Mouse (Mus musculus) liver, adult 2 months (tissue): ENCODE measurements around the gene Tti1.

Experiments used
- CTCF ChIP-seq: fragments of 200-500 bp; IDR thresholded peaks from 2 replicates; pipeline ENCODE4 v1.5.1; 2011; ENCODE audit warnings: low read depth, low read length, control low read depth
- POLR2A ChIP-seq: fragments of 200-500 bp; IDR thresholded peaks from 2 replicates; pipeline ENCODE4 v1.6.1; 2011; ENCODE audit warnings: low read length, control low read depth; ENCODE audit not compliant: insufficient read depth; ENCODE audit errors: extremely low read depth

DNA sequence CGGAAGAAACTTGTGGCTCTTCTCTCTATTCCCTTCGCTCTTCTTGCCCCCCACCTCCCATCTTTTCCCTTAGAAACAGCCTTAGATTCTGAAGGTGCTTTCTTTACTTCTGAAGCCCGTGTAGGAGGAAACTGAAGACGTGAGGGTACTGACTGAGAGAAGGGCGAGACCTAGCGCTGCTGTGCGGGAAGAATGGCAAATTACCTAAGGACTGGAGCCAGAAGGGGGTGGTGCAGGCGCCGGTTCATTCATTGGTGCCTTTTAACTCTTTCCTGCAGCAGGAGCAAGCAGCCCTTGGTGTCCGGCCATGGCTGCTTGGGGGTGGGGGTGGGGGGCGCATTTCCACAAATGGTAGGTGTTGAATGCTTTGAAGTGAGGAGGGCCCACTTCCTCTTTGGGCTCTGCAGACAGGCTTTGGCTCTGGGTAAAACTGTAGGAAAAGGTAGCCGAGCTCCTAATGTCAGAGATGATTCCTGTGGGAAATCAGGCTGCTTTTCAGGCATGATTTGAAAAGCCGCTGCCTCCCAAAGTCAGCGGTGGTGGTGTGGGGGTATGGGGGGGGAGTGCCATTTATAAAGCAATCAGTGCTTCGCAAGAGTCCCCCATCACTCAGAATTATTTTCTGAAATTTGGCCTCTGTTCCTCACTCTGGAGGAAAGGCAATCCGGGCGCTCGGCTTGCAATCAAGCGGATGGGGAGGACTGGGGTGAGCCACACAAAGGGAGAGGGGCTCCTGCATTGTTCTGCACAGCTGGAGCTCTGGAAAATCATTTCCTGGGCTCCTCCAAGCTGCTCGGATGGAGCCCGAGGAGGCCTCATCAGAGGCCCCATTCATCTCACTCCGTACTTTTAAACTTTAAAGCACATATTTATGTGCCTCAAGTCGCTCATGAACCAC is 53.4 kb downstream of the Tti1 start:
- TF ChIP-seq CTCF (no peak), POLR2A (no peak)
